Mouse (Mus musculus) C2C12 (cell line): ENCODE measurements at regions not wholly inside any gene's neighbourhood (a gene's known extent, or its start where the extent isn't known, plus 50 kb on each side); places are given as distances from the start of the nearest gene placed in this dataset.

Experiments used
- CTCF ChIP-seq: IDR thresholded peaks from one replicate; pipeline ENCODE4 v1.5.1; 2011; ENCODE audit not compliant: control insufficient read depth, insufficient read depth, insufficient read length
- MYOG ChIP-seq: IDR thresholded peaks from one replicate; pipeline ENCODE4 v1.6.1; 2011; ENCODE audit not compliant: control insufficient read depth, insufficient read length; ENCODE audit errors: extremely low read depth
- USF1 ChIP-seq: IDR thresholded peaks from one replicate; pipeline ENCODE4 v1.6.1; 2011; ENCODE audit warnings: low read depth, mild to moderate bottlenecking, control low read depth, moderate library complexity

- TF ChIP-seq CTCF (no peak), MYOG (no peak), USF1 (peak; percentile 83)
Observed at GRCm38 (mm10) chr14:25378717-25379224, 80.2 kb upstream of the Zmiz1 start.
